Mouse (Mus musculus): Measurements from ENCODE around the gene Crat.

DNA sequence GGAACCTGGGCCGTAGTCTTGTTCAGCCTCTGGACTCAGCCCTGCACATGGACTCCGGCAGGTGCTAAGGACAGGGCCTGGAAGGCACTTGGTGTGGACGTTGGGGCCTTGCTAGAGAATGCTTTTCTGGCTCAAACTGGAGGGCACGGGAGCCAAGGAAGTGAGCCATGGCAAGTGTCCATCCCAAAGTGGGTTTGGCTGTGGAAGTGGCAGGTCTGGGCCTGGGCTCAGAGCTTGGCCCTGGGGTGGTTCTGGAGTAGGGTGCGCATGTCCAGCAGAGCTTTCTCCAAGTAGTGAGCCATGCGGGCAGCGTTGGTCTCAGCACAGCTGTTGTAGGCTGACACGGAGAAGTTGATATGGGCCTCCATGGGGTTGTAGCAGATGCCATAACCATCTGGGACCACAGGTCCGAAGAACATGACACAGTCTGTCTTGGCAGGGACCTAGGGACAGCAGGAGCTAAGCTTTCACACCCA is 13.2 kb downstream of the Crat start:
- TF ChIP-seq POLR2A (IDR thresholded peaks at IDR 0.05; ENCODE audit: borderline replicate concordance, control insufficient read depth, low read depth, low read length) = no peak
- no peak for TF ChIP-seq CTCF (IDR thresholded peaks at IDR 0.05; ENCODE audit: control insufficient read depth, insufficient read depth, low read length)

Measured in bone marrow, adult 2 months (tissue).